Mouse (Mus musculus): ENCODE data around the gene Ciz1. TPM values are rescaled to one million over a fixed set of nuclear protein-coding genes. Genes with fewer than 3 reads are reported as not detected.
A peak's percentile ranks its signal among the peaks of the same experiment; 100 is the strongest.

The Ciz1 gene
- polyA plus RNA-seq, 1 experiment from 2014 or later, result 61.5 TPM

DNA sequence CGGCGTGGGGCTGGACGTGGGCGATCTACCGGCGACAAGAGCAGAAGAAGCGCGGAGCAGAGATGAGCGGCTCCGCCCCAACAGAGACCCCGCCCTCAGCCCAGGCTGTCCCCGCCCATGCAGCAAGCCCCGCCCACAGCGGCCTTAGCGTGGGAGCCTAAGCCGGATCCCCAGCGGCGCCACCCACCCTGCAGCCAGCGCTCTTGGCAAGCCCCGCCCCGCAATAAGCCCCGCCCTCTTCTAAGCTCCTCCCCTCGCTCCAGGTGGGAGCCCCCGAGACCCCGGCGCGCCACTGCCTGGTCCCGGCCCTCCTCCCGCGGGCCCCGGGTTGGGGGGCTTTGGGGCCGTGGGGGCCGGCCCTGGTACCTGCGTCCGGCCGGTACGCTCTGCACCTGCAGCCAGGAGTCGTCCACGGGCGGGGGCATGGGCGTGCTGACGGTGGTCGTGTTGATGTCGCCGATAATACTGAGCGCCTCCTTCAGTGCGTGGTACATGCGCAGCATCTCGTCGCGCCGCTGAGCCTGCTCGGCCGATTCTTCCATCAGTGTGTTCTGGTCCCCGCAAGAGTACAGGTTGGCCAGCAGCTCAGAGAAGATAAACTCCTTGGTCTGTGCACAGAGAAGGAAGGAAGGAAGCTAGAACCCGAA is 39.7 kb upstream of the Ciz1 start:
- ATAC-seq (ENCODE audit: low FRiP score, low read depth), result peak; percentile 67

DNA sequence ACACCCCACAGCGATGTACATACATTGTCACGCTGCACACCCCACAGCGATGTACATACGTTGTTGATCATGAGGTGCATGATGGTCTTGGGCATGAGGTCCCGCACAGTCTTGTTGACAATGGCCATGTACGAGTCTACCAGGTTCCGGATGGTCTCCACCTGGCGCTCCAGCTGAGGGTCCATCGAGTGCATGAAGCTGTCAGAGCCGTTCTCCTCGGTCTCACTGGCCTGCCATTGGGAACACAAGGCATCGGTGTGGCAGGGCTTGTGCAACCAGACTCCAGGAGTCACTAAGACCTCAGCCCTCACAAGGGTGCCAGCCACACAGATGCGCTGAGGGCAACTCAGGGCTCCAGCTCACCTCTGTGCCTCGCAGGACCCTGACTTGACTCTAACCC is 37.3 kb upstream of the Ciz1 start:
- no peak overlapping the region for H3K27ac ChIP-seq (replicated peaks)
- H3K36me3 ChIP-seq, result 0 out of 2 replicates have a peak, but pooled peaks cover 5% of the 10 kb centered on the region
- no peak overlapping the region for H3K4me3 ChIP-seq
- H3K4me1 ChIP-seq, result peaks cover 54% of the 10 kb centered on the region
- H3K9me3 ChIP-seq, result no peaks in the 10 kb centered on the region
- no peak overlapping the region for H3K9ac ChIP-seq (replicated peaks)
- H3K27me3 ChIP-seq, result peaks cover 82% of the 10 kb centered on the region
- H3K4me2 ChIP-seq (replicated peaks), result no peak overlapping the region
- 93% methylated on average over 14 of the region's 14 CpGs for WGBS
- ATAC-seq (ENCODE audit: low FRiP score, low read depth), result no peak

More for the DNA sequence above, 39.7 kb upstream of the Ciz1 start:
- WGBS, result 2% methylated on average over 55 of the region's 56 CpGs
- Histone ChIP-seq H3K4me1 (peaks cover 33% of the 10 kb centered on the region), H3K36me3 (peaks cover 20% of the 10 kb centered on the region), H3K27me3 (peaks cover 67% of the 10 kb centered on the region), H3K9ac (replicated peaks) (peak overlapping the region; percentile 83), H3K4me3 (peak overlapping the region; percentile 65), H3K27ac (replicated peaks) (no peak overlapping the region), H3K4me2 (replicated peaks) (peak overlapping the region; percentile 100), H3K9me3 (no peaks in the 10 kb centered on the region)

DNA sequence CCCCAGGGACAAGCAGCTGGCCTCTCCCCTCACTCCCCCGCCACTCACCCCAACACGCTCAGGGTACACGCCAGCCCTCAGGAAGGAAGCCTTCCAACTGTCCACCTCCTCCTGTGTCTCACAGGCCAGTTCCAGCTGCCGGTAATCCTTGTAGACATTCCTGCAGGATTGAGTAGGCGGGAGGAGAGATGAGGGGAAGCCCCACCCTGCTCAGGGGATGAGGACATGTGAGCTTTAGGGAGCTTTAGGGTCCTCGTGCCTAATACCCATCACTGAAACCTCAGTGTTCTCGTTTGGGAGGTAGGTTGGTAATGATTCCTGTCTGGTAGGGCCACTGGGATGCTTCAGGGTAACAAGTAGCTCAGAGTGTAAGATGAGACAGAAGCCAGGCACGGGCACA is 36.4 kb upstream of the Ciz1 start:
- no peak overlapping the region for H3K9ac ChIP-seq (replicated peaks)
- 0 out of 2 replicates have a peak overlapping the region, but pooled peaks have one; percentile 39 for H3K27ac ChIP-seq (replicated peaks)
- peaks cover 76% of the 10 kb centered on the region for H3K27me3 ChIP-seq
- 10% methylated on average over 8 of the region's 8 CpGs for WGBS
- no peak for ATAC-seq (ENCODE audit: low FRiP score, low read depth)
- H3K36me3 ChIP-seq, result no peaks in the 10 kb centered on the region
- H3K4me1 ChIP-seq, result peaks cover 54% of the 10 kb centered on the region
- no peaks in the 10 kb centered on the region for H3K9me3 ChIP-seq
- no peak overlapping the region for H3K4me2 ChIP-seq (replicated peaks)
- no peak overlapping the region for H3K4me3 ChIP-seq

DNA sequence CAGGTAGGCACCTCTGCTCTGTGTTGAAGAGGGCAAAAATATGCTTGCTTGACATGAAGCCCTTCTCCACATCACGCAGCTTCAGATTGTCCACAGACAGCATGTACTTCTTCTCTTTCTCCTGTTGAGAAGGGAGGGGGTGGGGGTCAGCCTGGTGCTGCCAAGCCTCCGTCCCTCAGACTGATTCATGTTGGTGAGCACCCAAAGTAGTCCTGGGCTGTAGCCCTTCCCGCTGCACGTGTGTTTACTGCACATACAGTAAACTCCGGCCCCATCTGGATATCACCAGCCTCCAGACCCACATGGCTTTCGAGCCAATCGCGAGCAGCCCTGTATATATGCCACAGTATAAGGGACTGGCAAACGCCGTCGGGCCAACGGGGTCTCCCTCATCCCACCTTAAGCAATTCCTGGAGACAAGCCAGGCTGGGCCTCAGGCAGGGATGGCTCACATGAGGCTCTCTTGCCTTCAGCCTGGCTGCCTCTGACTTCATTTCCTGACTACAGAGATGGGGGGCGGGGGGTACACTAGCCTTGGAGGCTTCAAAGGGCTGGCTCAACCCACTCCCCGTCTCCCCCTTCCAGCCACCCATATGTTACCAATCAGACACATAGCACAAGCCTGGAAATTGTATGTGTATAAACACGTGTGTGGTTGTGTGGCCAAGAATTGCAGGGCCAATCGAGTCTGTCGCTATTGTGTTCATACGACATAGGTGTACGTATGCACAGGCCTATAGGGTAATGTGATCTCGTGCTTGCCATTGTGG is 35.1 kb upstream of the Ciz1 start:
- Histone ChIP-seq H3K4me3 (no peak overlapping the region), H3K4me1 (peaks cover 48% of the 10 kb centered on the region), H3K4me2 (replicated peaks) (no peak overlapping the region), H3K36me3 (no peaks in the 10 kb centered on the region), H3K27ac (replicated peaks) (no peak overlapping the region; the same call in 1 of the 2 replicates), H3K9ac (replicated peaks) (no peak overlapping the region; the same call in 1 of the 2 replicates), H3K9me3 (no peaks in the 10 kb centered on the region), H3K27me3 (peaks cover 64% of the 10 kb centered on the region)
- 77% methylated on average over 20 of the region's 20 CpGs for WGBS
- ATAC-seq (ENCODE audit: low FRiP score, low read depth), result no peak

DNA sequence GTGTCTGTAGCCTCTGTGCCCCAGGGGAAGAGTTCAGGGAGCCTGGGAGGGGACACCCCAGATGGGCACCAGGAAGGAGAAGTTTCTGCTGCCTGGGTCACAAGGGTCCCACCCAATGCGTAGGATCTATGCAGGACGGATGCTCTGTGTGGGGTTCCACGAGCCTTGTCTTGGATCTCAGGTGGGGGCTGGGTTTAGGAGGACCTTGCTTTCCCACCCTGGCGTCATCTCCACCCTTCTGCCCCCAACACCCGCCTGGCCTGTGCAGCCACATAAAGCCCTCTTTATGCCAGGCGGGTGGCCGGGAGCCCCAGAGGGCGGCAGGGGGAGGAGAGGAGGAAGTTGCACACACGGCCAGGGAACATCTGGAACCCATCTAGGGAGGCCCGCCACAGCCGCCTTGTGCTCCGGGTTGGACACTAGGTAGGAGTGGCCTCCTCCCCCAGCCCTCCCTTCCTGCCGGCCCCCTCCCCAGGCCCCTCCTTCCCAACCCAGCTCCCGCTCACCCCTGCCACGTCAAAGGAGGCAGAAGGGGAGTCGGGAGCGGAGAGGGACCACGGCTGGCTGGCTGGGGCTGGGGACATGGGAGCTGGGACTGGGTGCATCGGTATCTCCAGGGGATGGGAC is 34.2 kb upstream of the Ciz1 start:
- Histone ChIP-seq H3K36me3 (no peaks in the 10 kb centered on the region), H3K27ac (replicated peaks) (peak overlapping the region; percentile 54; the same call in 1 of the 2 replicates), H3K27me3 (peaks cover 55% of the 10 kb centered on the region), H3K9me3 (no peaks in the 10 kb centered on the region), H3K4me1 (peaks cover 48% of the 10 kb centered on the region), H3K4me2 (replicated peaks) (peak overlapping the region; percentile 46), H3K4me3 (peak overlapping the region; percentile 20), H3K9ac (replicated peaks) (peak overlapping the region; percentile 39)
- peak; percentile 50 for ATAC-seq (ENCODE audit: low FRiP score, low read depth)
- WGBS, result 8% methylated on average over 19 of the region's 19 CpGs

DNA sequence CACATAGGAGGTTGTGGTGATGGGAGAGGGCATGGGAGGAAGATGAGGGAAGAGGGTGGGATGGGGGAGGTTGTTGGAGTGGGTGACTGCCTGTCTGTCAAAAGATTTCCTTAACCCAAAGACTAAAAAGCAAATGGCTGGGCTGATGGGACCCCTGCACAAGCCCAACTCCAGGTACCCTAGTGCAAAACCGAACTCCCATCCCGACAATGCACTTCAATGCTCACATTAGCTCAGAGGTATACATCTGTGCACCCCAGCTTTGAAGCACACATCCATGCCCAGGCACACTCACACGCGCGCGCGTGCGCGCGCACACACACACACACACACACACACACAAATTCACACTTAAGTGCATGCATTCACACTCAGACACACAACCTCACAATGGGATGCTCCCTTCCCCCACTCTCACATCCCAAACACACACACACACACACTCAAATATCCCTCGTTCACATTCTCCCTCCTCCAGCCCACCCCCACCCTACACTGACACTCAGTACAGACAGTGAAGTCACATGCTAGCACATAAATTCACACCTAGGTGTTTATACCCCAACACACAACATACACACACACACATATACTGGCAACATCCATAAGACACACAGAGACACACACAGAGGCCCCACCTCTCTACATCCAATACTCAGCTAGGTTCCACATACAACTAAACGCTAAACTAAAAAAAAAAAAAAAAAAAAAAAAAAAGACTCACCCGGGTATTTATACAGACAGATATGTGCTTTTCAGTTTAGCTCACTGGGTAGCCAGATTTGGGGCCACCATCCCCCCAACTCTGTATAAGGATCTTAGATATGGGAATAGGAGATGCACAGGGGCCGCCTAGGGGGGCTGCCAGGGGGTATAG is 33.2 kb upstream of the Ciz1 start:
- H3K27me3 ChIP-seq, result peaks cover 46% of the 10 kb centered on the region
- no peaks in the 10 kb centered on the region for H3K36me3 ChIP-seq
- ATAC-seq (ENCODE audit: low FRiP score, low read depth), result no peak
- H3K4me1 ChIP-seq, result peaks cover 55% of the 10 kb centered on the region
- peak overlapping the region; percentile 20 for H3K4me3 ChIP-seq
- WGBS, result 77% methylated on average over 14 of the region's 14 CpGs
- H3K9ac ChIP-seq (replicated peaks), result peak overlapping the region; percentile 39
- peak overlapping the region; percentile 46 for H3K4me2 ChIP-seq (replicated peaks)
- no peaks in the 10 kb centered on the region for H3K9me3 ChIP-seq
- H3K27ac ChIP-seq (replicated peaks), result peak overlapping the region; percentile 54; the same call in 1 of the 2 replicates

DNA sequence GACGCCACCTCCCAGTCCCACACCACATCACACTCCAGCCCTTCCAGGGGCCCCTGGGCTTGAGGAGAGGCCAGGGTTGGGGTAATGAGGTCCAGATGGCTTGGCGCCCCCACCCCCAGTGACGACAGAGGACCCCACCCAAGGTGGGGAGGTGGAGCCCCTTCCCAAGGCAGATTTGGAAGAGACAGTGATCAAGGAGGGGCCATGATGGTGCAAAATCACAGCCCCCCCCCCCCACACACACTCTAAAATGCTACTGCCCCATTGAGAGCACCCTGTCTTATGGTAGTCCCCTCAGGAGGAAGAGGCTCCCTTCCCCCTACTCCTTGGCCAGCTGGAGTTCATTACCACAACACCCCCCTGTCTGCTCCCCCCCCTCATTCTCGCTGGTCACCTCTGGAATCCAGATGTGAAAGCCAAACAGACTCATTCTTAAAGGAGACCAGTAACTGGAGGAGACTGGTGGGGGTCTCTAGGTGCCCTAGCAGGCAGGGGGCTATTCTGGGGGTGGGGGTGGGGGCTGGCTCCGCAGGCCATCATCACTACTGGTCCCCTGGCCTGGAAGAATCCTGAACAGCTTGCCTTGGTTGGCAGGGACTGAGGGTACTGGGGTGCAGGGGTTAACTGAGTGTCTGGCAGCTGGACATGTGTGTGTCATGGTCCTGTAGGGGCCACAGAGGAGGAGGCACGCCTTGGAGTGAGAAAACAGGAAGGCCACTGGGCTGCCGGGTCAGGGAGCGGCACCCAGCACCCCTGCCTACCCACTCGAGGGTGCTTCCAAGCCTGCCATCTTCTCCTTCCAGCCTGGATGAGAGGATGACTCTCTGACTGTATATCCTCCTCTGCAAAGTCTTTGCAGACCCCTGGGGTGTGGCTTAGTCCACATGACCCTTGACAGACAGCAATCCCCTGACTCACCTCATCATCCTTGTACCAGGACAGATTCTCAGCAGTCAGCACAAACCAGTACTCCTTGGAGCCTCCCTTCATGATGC is 32.2 kb upstream of the Ciz1 start:
- H3K27ac ChIP-seq (replicated peaks), result 0 out of 2 replicates have a peak overlapping the region, but pooled peaks have one; percentile 39
- no peak overlapping the region for H3K4me3 ChIP-seq

DNA sequence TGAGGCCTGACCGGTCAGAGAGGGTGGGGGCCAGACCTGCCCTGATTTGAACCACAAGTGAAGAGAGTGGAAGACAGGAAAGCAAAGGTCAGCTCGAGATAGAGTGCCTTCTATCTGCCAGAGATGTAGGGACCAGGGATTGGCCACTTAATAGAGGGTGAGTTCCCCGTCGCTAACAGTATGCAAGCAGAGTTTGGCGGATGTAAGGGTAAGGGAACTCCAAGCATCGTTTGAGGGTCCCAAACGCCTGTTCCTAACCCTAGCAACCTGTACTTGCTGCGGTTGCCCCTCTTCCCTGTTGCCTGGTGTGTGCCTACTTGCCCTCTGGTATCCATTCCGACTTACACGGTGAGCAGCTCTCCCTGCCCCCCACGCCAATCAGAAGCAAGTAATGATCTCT is 31.4 kb upstream of the Ciz1 start:
- H3K4me2 ChIP-seq (replicated peaks), result no peak overlapping the region
- H3K27ac ChIP-seq (replicated peaks), result no peak overlapping the region
- H3K27me3 ChIP-seq, result peaks cover 32% of the 10 kb centered on the region
- H3K4me1 ChIP-seq, result peaks cover 50% of the 10 kb centered on the region
- H3K36me3 ChIP-seq, result no peaks in the 10 kb centered on the region
- whole genome bisulfite sequencing, result 80% methylated on average over 11 of the region's 11 CpGs
- no peak overlapping the region for H3K4me3 ChIP-seq
- no peak overlapping the region for H3K9ac ChIP-seq (replicated peaks)
- ATAC-seq (ENCODE audit: low FRiP score, low read depth), result no peak
- H3K9me3 ChIP-seq, result no peaks in the 10 kb centered on the region

More for the DNA sequence above, 32.2 kb upstream of the Ciz1 start:
- no peaks in the 10 kb centered on the region for H3K36me3 ChIP-seq
- no peak overlapping the region for H3K9ac ChIP-seq (replicated peaks)
- peaks cover 40% of the 10 kb centered on the region for H3K27me3 ChIP-seq
- no peak for ATAC-seq (ENCODE audit: low FRiP score, low read depth)
- WGBS, result 51% methylated on average over 9 of the region's 9 CpGs
- no peaks in the 10 kb centered on the region for H3K9me3 ChIP-seq
- peaks cover 55% of the 10 kb centered on the region for H3K4me1 ChIP-seq
- H3K4me2 ChIP-seq (replicated peaks), result no peak overlapping the region

DNA sequence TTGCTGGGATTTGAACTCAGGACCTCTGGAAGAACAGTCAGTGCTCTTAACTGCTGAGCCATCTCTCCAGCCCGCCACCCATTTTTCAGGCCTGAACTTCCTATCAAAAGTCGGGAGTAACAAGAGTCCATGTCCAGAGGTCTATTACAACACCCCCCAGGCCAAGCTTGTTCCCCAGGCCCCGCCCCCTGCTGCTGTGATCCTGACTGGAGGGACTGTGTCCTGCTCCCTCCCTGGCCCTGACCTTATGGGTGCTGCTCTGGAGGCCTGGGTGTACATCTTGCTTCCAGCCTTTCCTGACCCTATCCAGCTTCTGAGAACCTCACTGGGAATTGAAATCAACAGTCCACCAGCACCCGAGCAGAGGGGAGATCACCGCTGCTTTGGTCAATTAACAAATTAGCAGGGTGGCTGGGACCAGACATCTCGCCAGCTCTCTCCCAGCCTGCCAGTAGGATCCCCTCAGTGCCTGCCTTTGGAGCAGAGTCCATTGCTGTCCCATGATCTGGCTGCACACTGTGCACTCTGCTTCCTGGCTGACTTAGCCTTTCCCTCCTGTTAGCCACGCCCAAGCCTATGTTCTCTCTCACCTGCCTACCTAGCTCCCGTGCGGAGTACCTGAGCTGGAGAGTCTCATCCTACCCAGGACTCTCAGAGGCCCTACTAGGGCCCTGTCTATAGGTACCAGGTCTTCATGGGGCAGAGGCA is 30.4 kb upstream of the Ciz1 start:
- Histone ChIP-seq H3K27me3 (peaks cover 22% of the 10 kb centered on the region), H3K9me3 (no peaks in the 10 kb centered on the region), H3K36me3 (no peaks in the 10 kb centered on the region), H3K4me2 (replicated peaks) (no peak overlapping the region), H3K4me3 (no peak overlapping the region), H3K27ac (replicated peaks) (peak overlapping the region; percentile 81), H3K4me1 (peaks cover 45% of the 10 kb centered on the region), H3K9ac (replicated peaks) (no peak overlapping the region)
- 75% methylated on average over 9 of the region's 9 CpGs for WGBS
- ATAC-seq (ENCODE audit: low FRiP score, low read depth), result no peak

Data from midbrain, embryonic 12.5 days (tissue).